Mouse (Mus musculus) cerebellum, postnatal 36 days (tissue): ENCODE measurements around the gene Nfkb1.

ENCODE experiments used
- DNase-seq, 2 experiments: peaks; one replicate each; pipeline ENCODE4 v3.0.0; 2021 to 2022; ENCODE audit warnings: mixed read lengths in 2 of 2

The Nfkb1 gene

GRCm38 (mm10) chr3:135699523-135700264 lies 8.3 kb upstream of the Nfkb1 start:
- no peak for DNase-seq

- DNase-seq = no peak
These were observed 7.2 kb upstream of the Nfkb1 start for GRCm38 (mm10) chr3:135698466-135698975.

DNA sequence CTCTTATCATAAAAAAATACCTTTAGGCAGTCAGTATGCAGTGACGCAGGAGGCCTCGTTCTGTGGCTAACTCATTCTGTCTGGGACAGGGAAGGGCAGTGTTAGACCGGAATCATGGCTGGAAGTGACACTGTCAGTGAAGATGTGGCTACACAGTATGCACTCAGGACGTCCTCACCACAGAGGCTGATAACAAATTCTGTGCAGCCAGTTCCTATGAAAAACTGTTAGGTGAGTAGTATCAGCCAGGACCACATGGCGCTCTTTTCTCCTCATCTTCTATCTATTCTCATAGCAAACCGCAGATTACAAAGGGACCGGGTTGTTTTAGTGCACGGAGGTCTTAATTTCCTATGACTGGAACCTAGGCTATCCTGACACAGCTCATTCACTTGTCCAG lies 4.9 kb upstream of the Nfkb1 start:
- no peak for DNase-seq

GRCm38 (mm10) chr3:135692999-135693398 lies 1.7 kb upstream of the Nfkb1 start:
- no peak for DNase-seq

- peak; percentile 51 to 60 for DNase-seq
These were observed 668 bp downstream of the Nfkb1 start for GRCm38 (mm10) chr3:135690568-135691190.

DNA sequence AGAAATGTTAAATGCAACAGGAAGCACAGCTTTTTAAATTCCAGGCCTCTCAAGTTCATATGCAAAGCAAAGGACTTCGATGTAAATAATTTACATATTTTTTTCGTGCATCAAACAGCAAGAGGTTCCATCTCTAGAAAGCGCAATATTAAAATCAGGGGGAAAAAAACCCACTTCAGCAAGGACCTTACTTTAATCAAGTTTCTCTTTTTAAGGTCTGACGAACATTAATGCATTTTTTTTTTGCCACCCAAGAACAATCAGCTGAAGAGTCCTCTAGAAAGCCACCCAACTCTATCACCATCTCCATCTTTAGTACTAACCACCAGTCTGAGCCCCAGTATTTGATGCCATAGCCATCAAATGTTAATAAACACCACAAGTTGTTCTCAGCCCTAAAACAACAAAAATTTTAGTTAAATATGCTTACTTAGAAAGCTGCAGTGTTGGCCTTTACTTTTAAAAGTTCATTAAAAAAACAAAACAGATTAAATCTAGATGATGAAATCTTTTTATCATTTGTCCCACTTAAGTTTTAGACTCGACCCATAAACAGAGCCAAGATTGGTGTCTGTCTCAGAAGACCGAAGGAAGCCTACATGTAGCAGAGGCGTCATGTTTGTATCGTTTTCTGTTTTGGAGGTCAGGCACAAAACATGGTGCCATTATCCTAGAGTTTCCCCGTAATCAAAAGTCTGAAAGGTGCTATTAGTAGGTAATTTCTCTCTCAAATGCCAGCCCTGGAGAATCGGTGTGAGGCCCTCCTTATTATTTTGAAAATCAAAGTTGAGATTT lies 1.4 kb downstream of the Nfkb1 start:
- DNase-seq = no peak

DNA sequence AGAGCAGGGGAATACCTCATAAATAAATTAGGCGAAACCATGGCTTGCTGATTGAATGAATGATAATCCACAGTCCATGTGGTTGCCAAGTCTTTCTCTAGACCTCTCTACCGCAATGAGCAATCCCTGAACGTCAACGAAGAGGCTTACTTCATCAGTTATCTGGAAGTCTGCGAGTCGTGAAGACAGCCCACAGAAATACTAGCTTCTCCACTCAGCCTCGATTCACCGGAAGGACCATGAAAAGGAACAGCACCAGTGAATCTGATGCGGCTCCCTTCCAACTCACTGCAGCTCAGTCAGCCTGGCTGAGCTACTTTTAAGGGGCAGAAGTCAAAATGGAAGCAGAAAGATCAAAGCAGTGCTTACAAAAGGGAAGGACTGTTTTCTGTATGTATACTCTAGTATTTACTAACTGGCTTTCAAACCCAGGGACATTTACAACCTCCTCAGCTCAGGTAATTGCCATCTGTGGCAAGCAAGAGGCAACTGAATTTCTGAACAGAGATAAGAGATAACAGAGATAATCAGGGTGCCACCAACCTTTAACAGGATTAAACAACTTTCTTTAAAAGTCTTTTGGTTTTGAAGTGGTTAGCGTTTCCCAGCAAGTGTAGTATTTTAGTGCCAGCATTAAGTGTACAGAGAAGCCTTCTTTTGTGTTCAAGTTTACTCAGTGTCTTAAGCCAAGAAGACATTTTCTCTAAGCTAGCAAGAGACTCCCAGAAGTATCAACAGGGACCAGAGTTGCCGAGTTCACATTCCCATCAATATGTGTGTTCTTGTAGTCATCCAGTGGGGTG lies 2.2 kb downstream of the Nfkb1 start:
- DNase-seq = no peak

DNA sequence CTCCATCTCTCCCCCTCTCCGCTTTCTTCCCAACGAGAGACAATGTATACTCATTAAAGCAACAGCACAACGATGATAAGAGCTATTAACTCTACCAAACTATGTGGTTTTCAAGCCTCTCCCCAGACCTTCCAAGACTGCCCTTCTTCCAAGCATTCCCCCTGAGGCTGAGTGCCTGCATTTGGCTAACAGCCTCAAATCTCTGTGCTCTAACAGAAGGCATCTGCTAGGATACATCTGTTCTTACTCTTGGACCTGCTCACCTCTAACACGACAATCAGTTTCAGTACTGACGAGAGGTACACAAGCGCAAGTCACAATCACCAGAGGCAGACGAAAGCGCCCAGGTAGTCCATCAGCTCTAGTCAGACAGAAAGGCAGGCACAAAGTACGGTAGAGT lies 3.4 kb downstream of the Nfkb1 start:
- DNase-seq = no peak

DNA sequence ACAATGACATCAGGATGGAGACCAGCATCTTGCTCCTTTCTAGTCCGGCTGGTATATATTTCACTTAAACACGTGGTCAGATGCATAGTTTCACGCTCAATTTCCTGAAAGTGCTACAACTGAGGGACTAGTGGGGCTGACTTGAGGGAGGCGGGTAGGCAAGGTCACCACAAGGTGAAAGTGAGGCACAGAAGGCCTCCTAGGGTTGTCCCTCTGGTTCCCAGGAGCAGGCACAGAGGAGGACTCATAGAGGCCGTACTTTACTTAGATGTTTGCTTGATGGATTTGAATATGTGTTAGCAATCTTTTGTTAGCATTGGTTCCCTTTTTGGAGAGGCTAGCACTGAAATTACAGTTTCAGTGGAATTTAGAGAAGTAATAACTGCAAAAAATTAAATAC lies 4.9 kb downstream of the Nfkb1 start:
- no peak for DNase-seq

- DNase-seq = no peak
These were observed 8.1 kb downstream of the Nfkb1 start for GRCm38 (mm10) chr3:135683275-135683674.

- no peak for DNase-seq
These were observed 9.1 kb downstream of the Nfkb1 start for GRCm38 (mm10) chr3:135682240-135682639.

- no peak for DNase-seq
These were observed 10.0 kb downstream of the Nfkb1 start for GRCm38 (mm10) chr3:135681272-135681783.

GRCm38 (mm10) chr3:135680213-135680843 lies 11.0 kb downstream of the Nfkb1 start:
- no peak for DNase-seq

DNA sequence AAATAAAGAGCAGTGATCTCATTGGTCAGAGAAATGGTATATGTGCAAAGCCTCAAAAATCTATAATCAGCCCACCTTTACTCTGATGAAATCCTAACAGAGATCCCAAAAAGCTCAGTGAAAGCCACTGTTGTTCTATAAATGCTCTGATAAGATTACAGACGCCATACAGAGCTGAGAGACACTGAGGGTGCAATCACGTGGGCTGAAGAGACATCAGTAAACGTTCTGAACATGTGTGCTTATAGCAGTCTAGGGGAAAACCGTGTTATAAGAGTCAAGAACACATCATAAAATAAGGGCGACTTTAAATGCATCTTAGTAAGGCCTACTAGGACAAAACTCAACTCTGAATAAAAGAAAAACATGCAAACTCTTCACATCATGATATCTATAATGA lies 14.3 kb downstream of the Nfkb1 start:
- DNase-seq = no peak

- no peak for DNase-seq
These were observed 15.0 kb downstream of the Nfkb1 start for GRCm38 (mm10) chr3:135676364-135676763.

DNA sequence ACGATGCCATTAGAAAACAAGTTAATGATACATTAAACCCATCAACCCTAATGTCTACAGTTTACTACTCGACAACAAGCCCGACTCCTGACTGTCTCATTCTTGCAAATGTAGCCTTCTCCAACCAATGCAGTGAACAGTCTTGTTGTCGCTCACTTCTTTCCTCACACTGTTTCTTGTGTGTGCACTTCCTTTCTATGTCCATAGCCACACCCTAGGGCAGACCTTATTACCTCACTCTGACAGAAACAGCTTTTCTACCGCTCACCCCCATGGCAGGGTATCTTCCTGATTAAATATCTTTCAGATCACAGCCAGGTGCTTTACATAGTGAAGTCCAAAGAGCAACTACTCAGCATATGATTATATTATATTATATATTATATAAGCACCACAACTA lies 15.9 kb downstream of the Nfkb1 start:
- DNase-seq = no peak

DNA sequence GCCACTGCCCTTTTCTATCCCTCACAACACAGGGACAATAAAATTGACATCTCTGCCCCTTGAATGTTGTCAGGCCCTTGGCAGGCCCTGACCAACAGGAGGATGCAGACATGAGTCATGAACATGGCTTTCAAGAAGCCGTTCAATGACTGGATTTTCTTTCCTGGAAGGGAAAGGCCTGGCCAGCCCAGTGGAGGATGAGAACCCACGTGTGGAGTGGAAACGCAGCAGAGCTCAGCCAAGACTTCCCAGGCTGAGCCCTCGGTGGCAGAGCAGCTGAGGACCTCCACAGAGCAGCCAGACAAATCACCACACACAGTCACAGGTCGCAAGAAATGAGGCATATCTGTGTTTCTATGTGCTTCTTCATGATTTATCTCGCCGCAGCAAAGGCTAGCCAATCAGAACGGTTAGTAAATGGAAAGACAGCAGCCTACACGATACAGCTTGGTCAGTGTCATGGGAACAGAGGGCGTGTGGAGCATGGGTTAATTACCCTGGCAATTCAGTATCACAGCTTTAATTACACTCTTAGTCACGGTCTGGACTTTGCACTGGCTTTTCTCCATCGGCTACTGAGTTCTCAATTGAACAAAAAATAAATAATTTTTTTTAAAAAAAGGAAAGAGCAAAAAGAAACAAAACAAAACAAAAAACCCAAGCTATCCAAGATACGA lies 16.5 kb downstream of the Nfkb1 start:
- DNase-seq = no peak

GRCm38 (mm10) chr3:135673695-135674094 lies 17.7 kb downstream of the Nfkb1 start:
- peak; percentile 28 to 32 for DNase-seq

DNA sequence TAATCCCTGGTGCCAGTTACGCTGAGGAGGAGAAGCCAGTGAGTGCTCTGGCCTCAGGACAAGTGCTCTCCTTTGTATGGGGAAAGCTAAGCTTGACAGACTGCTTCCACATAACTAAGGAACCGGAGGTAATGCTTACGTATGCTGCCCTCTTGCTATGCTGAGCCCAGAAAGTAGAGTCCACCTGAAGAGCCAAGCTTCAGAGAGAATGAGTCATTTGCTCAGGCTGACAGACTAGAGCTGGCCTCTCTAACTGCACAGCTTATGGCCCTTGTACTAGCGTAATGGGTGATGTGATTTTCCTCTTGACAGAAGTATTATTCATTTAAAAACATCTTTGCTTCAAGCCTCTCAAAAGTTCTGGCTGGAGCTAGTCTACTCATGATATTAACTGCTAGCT lies 18.3 kb downstream of the Nfkb1 start:
- DNase-seq = no peak

- DNase-seq = no peak
These were observed 19.2 kb downstream of the Nfkb1 start for GRCm38 (mm10) chr3:135672135-135672534.

DNA sequence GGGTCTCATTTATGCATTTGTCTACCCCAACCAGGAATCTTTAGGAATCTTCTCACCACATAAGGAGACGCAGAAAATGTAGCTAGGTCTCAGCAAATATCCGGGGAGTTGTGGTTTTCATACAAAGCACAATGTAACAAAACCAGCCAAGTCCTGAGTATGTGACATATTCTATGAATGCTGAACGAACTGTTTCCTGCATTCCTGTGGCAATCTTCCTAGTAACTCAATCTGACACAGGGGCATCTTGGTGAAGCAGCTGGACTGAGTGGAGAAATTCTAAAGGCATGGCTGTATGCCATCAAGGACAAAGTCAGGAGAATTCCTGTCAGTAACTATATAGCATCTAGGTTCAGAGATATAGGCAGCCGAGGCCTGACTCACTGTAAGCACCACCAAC lies 20.5 kb downstream of the Nfkb1 start:
- DNase-seq = no peak
